Mouse (Mus musculus) testis, adult 2 months (tissue): ENCODE results near the gene Lrrc26. TPM values are rescaled to one million over a fixed set of nuclear protein-coding genes. Genes with fewer than 3 reads are reported as not detected.

Experiments
- H3K27ac ChIP-seq: fragments of 200-500 bp; 2 replicates; pipeline ENCODE4 v1.5.1; 2012; ENCODE audit warnings: low read depth, low read length; ENCODE audit not compliant: control insufficient read depth, insufficient read depth
- H3K27me3 ChIP-seq: fragments of 200-500 bp; 2 replicates; pipeline ENCODE4 v1.6.1; 2012; ENCODE audit warnings: mild to moderate bottlenecking, low read length, moderate library complexity; ENCODE audit not compliant: control insufficient read depth, insufficient read depth
- H3K36me3 ChIP-seq: fragments of 200-500 bp; 2 replicates; pipeline ENCODE4 v1.6.1; 2012; ENCODE audit warnings: mild to moderate bottlenecking, low read length; ENCODE audit not compliant: control insufficient read depth, insufficient read depth
- H3K4me1 ChIP-seq: fragments of 200-500 bp; 2 replicates; pipeline ENCODE4 v1.6.1; 2012; ENCODE audit warnings: low read length; ENCODE audit not compliant: control insufficient read depth, insufficient read depth
- H3K4me3 ChIP-seq: fragments of 200-500 bp; 2 replicates; pipeline ENCODE4 v1.5.1; 2012; ENCODE audit warnings: low read depth, mild to moderate bottlenecking, low read length, moderate library complexity, mixed read lengths; ENCODE audit not compliant: control insufficient read depth
- CTCF ChIP-seq: fragments of 200-500 bp; IDR thresholded peaks from 2 replicates; pipeline ENCODE4 v1.5.1; 2012; ENCODE audit warnings: low read depth, mild to moderate bottlenecking, inconsistent platforms, low read length, moderate library complexity; ENCODE audit not compliant: control insufficient read depth, insufficient read depth, insufficient replicate concordance
- POLR2A ChIP-seq: fragments of 200-500 bp; IDR thresholded peaks from 2 replicates; pipeline ENCODE4 v1.6.1; 2012; ENCODE audit warnings: low read depth, mild to moderate bottlenecking, inconsistent platforms, low read length, moderate library complexity; ENCODE audit not compliant: control insufficient read depth
- polyA plus RNA-seq: library from polyadenylated mRNA; depleted of rRNA; stranded (reverse); fragments of >200 nt; gene quantifications from 2 replicates; pipeline ENCODE4 v1.2.3, GENCODE M21; 2012

The Lrrc26 gene
- polyA plus RNA-seq, 1 experiment = 3.5 TPM

- H3K27ac ChIP-seq = no peak overlapping the region
- peaks cover 22% of the 10 kb centered on the region for H3K4me1 ChIP-seq
- TF ChIP-seq POLR2A (no peak), CTCF (no peak)
- no peak overlapping the region for H3K4me3 ChIP-seq
- H3K27me3 ChIP-seq = no peaks in the 10 kb centered on the region
- no peaks in the 10 kb centered on the region; the same call in 1 of the 2 replicates for H3K36me3 ChIP-seq
Measured at GRCm38 (mm10) chr2:25267241-25267640, 22.5 kb upstream of the Lrrc26 start.

- Histone ChIP-seq H3K27me3 (no peaks in the 10 kb centered on the region), H3K4me1 (peaks cover 24% of the 10 kb centered on the region), H3K4me3 (no peak overlapping the region), H3K36me3 (no peaks in the 10 kb centered on the region; the same call in 1 of the 2 replicates), H3K27ac (no peak overlapping the region)
- TF ChIP-seq CTCF = no peak
- TF ChIP-seq POLR2A = no peak
Measured at GRCm38 (mm10) chr2:25267746-25268309, 21.9 kb upstream of the Lrrc26 start.

DNA sequence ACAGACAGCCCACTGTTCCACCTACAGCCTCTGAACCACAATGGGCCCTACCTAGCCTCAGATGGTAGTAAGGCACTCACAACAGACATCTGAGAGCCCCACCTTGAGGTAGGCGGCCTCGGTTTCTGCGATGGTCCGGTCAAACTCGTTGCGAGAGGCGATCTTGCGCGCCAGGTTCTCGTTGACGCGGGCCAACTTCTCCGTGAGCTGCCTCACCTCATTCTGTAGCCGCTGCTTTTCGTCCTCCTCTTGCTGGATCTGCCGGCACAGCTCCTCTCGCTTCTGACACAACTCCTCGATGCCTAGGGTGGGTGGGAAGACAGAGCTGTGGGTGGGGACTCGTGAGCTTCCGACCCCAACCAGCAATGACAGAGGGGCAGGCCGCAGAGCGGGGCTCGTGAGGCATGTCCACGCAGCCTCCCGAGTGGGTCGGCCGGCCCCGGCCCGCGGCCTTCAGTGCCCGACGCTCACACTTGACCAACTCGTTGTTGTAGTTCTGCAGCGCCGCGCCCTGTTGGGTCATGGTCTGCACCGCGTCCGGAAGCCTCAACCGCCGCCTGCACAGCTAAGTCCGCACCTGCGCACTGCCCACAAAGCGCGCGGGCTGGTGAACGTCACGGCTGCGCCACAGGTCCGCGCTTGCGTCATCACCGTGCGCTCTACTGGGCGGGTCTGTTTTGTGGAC, 17.7 kb upstream of the Lrrc26 start, which contains the start of the genes Ssna1 and Anapc2:
Gene Ssna1, minus strand, starts transcription at position 612 of the 685 bp plus-strand sequence.
Gene Anapc2, plus strand, starts transcription at position 652 of the 685 bp plus-strand sequence.
- Histone ChIP-seq H3K4me3 (peak within 1 kb of the TSS; percentile 91), H3K27ac (peak within 1 kb of the TSS; percentile 80), H3K36me3 (no peaks in the 10 kb centered on the region), H3K4me1 (peaks cover 8% of the 10 kb centered on the region), H3K27me3 (no peaks in the 10 kb centered on the region)
- TF ChIP-seq CTCF (no peak; the same call in 1 of the 2 replicates), POLR2A (peak; percentile 99)

- TF ChIP-seq CTCF (no peak), POLR2A (no peak)
- no peaks in the 10 kb centered on the region for H3K27me3 ChIP-seq
- H3K4me1 ChIP-seq = peaks cover 8% of the 10 kb centered on the region
- peak overlapping the region; percentile 91 for H3K4me3 ChIP-seq
- H3K36me3 ChIP-seq = no peaks in the 10 kb centered on the region
- H3K27ac ChIP-seq = peak overlapping the region; percentile 37; the same call in 1 of the 2 replicates
Measured at GRCm38 (mm10) chr2:25272515-25272914, 17.2 kb upstream of the Lrrc26 start.

DNA sequence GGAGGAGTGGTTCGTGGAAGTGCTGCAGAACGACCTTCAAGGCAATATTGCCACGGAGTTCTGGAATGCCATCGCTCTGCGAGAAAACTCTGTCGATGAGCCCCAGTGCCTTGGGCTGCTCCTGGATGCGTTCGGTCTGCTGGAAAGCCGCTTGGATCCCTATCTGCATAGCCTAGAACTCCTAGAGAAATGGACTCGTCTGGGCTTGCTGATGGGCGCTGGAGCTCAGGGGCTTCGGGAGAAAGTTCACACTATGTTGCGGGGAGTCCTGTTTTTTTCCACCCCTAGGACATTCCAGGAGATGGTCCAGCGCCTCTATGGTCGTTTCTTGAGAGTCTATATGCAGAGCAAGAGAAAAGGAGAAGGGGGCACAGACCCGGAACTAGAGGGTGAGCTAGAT, 16.7 kb upstream of the Lrrc26 start:
- peak overlapping the region; percentile 91 for H3K4me3 ChIP-seq
- peak overlapping the region; percentile 37; the same call in 1 of the 2 replicates for H3K27ac ChIP-seq
- peaks cover 8% of the 10 kb centered on the region for H3K4me1 ChIP-seq
- no peaks in the 10 kb centered on the region for H3K36me3 ChIP-seq
- H3K27me3 ChIP-seq = no peaks in the 10 kb centered on the region
- TF ChIP-seq CTCF (no peak), POLR2A (no peak)

- Histone ChIP-seq H3K27ac (no peak overlapping the region), H3K36me3 (no peaks in the 10 kb centered on the region; the same call in 1 of the 2 replicates), H3K4me1 (no peaks in the 10 kb centered on the region), H3K27me3 (no peaks in the 10 kb centered on the region), H3K4me3 (no peak overlapping the region)
- TF ChIP-seq CTCF = peak; percentile 36; the same call in 1 of the 2 replicates
- TF ChIP-seq POLR2A = no peak
Measured at GRCm38 (mm10) chr2:25278928-25279882, 10.5 kb upstream of the Lrrc26 start.

DNA sequence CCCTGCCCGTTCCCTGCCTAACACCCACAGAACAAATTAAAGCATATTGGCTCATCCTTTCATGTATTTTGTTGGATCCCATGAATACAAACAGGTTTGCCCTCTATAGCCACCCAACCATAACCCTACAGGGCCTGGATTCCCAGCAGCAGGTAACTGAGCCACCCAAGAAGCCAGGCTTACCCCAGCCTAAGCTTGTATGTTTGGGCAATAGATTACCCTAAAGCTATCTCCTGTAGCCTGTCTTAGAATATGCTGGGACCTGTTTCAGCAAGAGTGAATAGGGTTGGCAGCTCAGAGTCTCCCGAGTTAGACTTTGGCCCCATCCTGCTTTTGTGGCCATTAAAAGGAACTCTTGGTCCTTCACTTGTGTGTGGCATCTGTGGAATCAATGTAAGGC, 4.2 kb upstream of the Lrrc26 start:
- peaks cover 5% of the 10 kb centered on the region for H3K36me3 ChIP-seq
- peaks cover 2% of the 10 kb centered on the region for H3K4me1 ChIP-seq
- peak overlapping the region; percentile 19; the same call in 1 of the 2 replicates for H3K4me3 ChIP-seq
- TF ChIP-seq POLR2A = no peak
- TF ChIP-seq CTCF = no peak
- no peaks in the 10 kb centered on the region for H3K27me3 ChIP-seq
- H3K27ac ChIP-seq = no peak overlapping the region
